8 mouse cellular contexts compared by ENCODE assay signal in the genomic region with DNA sequence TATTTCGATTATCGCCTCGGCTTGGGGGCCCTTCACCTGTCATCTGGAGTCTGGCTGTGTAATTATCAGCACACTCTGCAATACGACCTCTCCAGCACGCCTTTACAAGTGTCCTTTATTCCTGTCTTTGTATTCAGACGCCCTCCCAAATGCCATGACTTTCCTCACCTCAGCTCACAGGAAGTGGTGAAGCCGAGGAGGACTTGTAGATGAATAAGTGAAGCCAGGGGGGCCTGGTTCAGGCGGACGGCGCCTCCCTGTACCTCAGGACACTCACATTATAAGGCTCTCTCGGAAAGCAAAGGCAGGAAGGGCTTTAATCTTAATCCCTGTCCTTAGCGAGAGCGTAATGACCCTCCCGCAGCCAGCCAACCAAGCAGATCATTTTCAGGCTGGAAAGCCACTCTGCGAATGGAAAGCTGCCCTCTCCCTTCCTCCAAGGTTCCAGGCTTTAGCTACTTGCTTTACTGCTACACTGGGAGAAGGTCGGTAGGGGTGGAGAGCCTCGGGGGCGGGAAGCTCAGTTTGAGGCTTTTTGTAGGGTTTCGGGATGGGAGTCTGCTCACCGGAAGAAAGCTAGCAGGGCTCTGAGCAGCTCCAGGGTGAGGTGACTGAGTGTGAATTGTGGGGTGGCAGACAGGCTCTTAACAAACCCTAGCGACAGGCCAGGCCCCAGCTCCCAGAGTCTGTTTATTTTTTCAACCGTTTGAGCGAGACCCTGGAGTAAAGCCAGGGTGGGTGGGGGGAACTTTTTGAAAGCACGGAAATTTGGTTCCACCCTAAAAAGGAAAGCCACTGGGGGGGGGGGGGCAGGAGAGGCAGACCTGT. TPM values are rescaled to one million over a fixed set of nuclear protein-coding genes. Genes with fewer than 3 reads are reported as not detected.
DNase-seq lines count a peak whose midpoint lies in the region; ATAC-seq and TF ChIP-seq lines count a peak whose summit lies in the region.

No protein-coding gene starts in this region.

- peak overlapping the region; percentile 85 for H3K9ac ChIP-seq in kidney, embryonic 15.5 days
- H3K9ac ChIP-seq in stomach, postnatal 0 days (ENCODE audit: low read length) = peak overlapping the region; percentile 94

- peaks cover 4% of the 10 kb centered on the region for H3K4me1 ChIP-seq in testis, adult 2 months (ENCODE audit: control insufficient read depth, insufficient read depth, low read length)
- peaks cover 86% of the 10 kb centered on the region for H3K4me1 ChIP-seq in heart, embryonic 10.5 days
- H3K4me1 ChIP-seq in kidney, embryonic 15.5 days = peaks cover 76% of the 10 kb centered on the region
- peaks cover 5% of the 10 kb centered on the region; the same call in 1 of the 2 replicates for H3K4me1 ChIP-seq in stomach, postnatal 0 days (replicated peaks; ENCODE audit: control insufficient read depth, insufficient read depth)

- H3K27ac ChIP-seq in testis, adult 2 months (ENCODE audit: control insufficient read depth, insufficient read depth, low read depth, low read length) = no peak overlapping the region
- peak overlapping the region; percentile 99 for H3K27ac ChIP-seq in heart, embryonic 10.5 days
- peak overlapping the region; percentile 98 for H3K27ac ChIP-seq in kidney, embryonic 15.5 days
- H3K27ac ChIP-seq in stomach, postnatal 0 days (replicated peaks) = peak overlapping the region; percentile 97

- no peaks in the 10 kb centered on the region for H3K36me3 ChIP-seq in testis, adult 2 months (ENCODE audit: control insufficient read depth, insufficient read depth, low read length)
- peaks cover 19% of the 10 kb centered on the region for H3K36me3 ChIP-seq in heart, embryonic 10.5 days
- peaks cover 14% of the 10 kb centered on the region for H3K36me3 ChIP-seq in kidney, embryonic 15.5 days
- no peaks in the 10 kb centered on the region for H3K36me3 ChIP-seq in stomach, postnatal 0 days (ENCODE audit: control insufficient read depth, insufficient read depth, low read length)

- peak overlapping the region; percentile 86 for H3K4me3 ChIP-seq in testis, adult 2 months (ENCODE audit: control insufficient read depth, low read depth, low read length)
- H3K4me3 ChIP-seq in heart, embryonic 10.5 days = peak overlapping the region; percentile 90
- H3K4me3 ChIP-seq in kidney, embryonic 15.5 days (replicated peaks) = peak overlapping the region; percentile 71
- H3K4me3 ChIP-seq in stomach, postnatal 0 days (ENCODE audit: low read depth, low read length) = peak overlapping the region; percentile 87

- H3K27me3 ChIP-seq in testis, adult 2 months (ENCODE audit: control insufficient read depth, insufficient read depth, low read length) = no peaks in the 10 kb centered on the region
- no peaks in the 10 kb centered on the region for H3K27me3 ChIP-seq in heart, embryonic 10.5 days (ENCODE audit: insufficient read depth, poor library complexity, severe bottlenecking)
- H3K27me3 ChIP-seq in kidney, embryonic 15.5 days = no peaks in the 10 kb centered on the region
- H3K27me3 ChIP-seq in stomach, postnatal 0 days (ENCODE audit: control insufficient read depth, insufficient read depth, low read length) = no peaks in the 10 kb centered on the region

- TF ChIP-seq EP300 in stomach, postnatal 0 days (optimal IDR thresholded peaks at IDR 0.05) = no peak

- H3K9me3 ChIP-seq in heart, embryonic 10.5 days = no peaks in the 10 kb centered on the region
- no peaks in the 10 kb centered on the region for H3K9me3 ChIP-seq in kidney, embryonic 15.5 days (replicated peaks)
- H3K9me3 ChIP-seq in stomach, postnatal 0 days (ENCODE audit: control insufficient read depth, low read length) = no peaks in the 10 kb centered on the region

- TF ChIP-seq POLR2A in testis, adult 2 months (IDR thresholded peaks at IDR 0.05; ENCODE audit: control insufficient read depth, low read depth, low read length) = no peak

- H3K4me2 ChIP-seq in kidney, embryonic 15.5 days = peak overlapping the region; percentile 83
- H3K4me2 ChIP-seq in stomach, postnatal 0 days (replicated peaks; ENCODE audit: low read depth) = peak overlapping the region; percentile 92

- WGBS in heart, embryonic 10.5 days = under 1% methylated on average over 24 of the region's 24 CpGs
- WGBS in kidney, embryonic 15.5 days = under 1% methylated on average over 24 of the region's 24 CpGs
- under 1% methylated on average over 24 of the region's 24 CpGs for WGBS in stomach, postnatal 0 days

- DNase-seq in testis, postnatal 10 days (ENCODE audit: low spot score) = no peak
- DNase-seq in cerebellum, adult 9-11 months = peak; percentile 71
- no peak for DNase-seq in heart, embryonic 10.5 days (ENCODE audit: low spot score)
- peak; percentile 70 for DNase-seq in lung, postnatal 25 days (ENCODE audit: low spot score)
- peak; percentile 49 for DNase-seq in stomach, postnatal 0 days (ENCODE audit: low spot score)
- DNase-seq in layer of hippocampus, adult 9-11 months = no peak

- no peak for TF ChIP-seq CTCF in testis, adult 2 months (IDR thresholded peaks at IDR 0.05; ENCODE audit: control insufficient read depth, insufficient read depth, insufficient replicate concordance, low read depth, low read length)
- TF ChIP-seq CTCF in stomach, postnatal 0 days (IDR thresholded peaks at IDR 0.05; ENCODE audit: low read depth) = no peak

- ATAC-seq in kidney, embryonic 15.5 days (replicated peaks; ENCODE audit: low FRiP score) = no peak
- no peak for ATAC-seq in stomach, postnatal 0 days (ENCODE audit: low FRiP score, low TSS enrichment)

RNA-seq across cellular contexts. Expression of a gene that starts 16.6 kb away (rescaled TPM):
- 512 and 614 TPM in 2 replicates for polyA plus RNA-seq in testis, adult 2 months (2012; rRNA removed)
- polyA plus RNA-seq in heart, embryonic 10.5 days (2016; fragmentation: Nextera tagmentation; extraction: Ambion mirVana) = 82.5 and 108 TPM in 2 replicates
- polyA plus RNA-seq in kidney, embryonic 15.5 days (2015; fragmentation: Nextera tagmentation; extraction: Ambion mirVana) = 99.8 and 104 TPM in 2 replicates
- polyA plus RNA-seq in stomach, postnatal 0 days (2015; fragmentation: Nextera tagmentation; extraction: Ambion mirVana) = 29.0 and 33.0 TPM in 2 replicates

RNA-seq across cellular contexts. Expression of a gene that starts 30.6 kb away (rescaled TPM):
- polyA plus RNA-seq in testis, adult 2 months (2012; rRNA removed) = not detected in 2 replicates
- not detected in 2 replicates for polyA plus RNA-seq in heart, embryonic 10.5 days (2016; fragmentation: Nextera tagmentation; extraction: Ambion mirVana)
- polyA plus RNA-seq in kidney, embryonic 15.5 days (2015; fragmentation: Nextera tagmentation; extraction: Ambion mirVana) = not detected in 2 replicates
- polyA plus RNA-seq in stomach, postnatal 0 days (2015; fragmentation: Nextera tagmentation; extraction: Ambion mirVana) = 0.07 TPM in 1 of 2 replicates, not detected in the other

RNA-seq across cellular contexts. Expression of a gene that starts 46.7 kb away (rescaled TPM):
- 128 and 161 TPM in 2 replicates for polyA plus RNA-seq in testis, adult 2 months (2012; rRNA removed)
- polyA plus RNA-seq in heart, embryonic 10.5 days (2016; fragmentation: Nextera tagmentation; extraction: Ambion mirVana) = 184 and 207 TPM in 2 replicates
- polyA plus RNA-seq in kidney, embryonic 15.5 days (2015; fragmentation: Nextera tagmentation; extraction: Ambion mirVana) = 300 and 318 TPM in 2 replicates
- polyA plus RNA-seq in stomach, postnatal 0 days (2015; fragmentation: Nextera tagmentation; extraction: Ambion mirVana) = 257 and 271 TPM in 2 replicates

Comparison
In these comparisons a context has a peak if more than half of its experiments do, and no peak if none do; other contexts are left out.
1. DNase-seq: peak in cerebellum, adult 9-11 months (single experiment), lung, postnatal 25 days (single experiment) and stomach, postnatal 0 days (single experiment); none in testis, postnatal 10 days (single experiment), heart, embryonic 10.5 days (single experiment) and layer of hippocampus, adult 9-11 months (single experiment).
2. Peak in every context shown above with its lines, with median percentiles within 50 percentile points of each other: H3K4me3 ChIP-seq.